Comparison of ENCODE assay signal across 16 mouse cellular contexts in the genomic region with DNA sequence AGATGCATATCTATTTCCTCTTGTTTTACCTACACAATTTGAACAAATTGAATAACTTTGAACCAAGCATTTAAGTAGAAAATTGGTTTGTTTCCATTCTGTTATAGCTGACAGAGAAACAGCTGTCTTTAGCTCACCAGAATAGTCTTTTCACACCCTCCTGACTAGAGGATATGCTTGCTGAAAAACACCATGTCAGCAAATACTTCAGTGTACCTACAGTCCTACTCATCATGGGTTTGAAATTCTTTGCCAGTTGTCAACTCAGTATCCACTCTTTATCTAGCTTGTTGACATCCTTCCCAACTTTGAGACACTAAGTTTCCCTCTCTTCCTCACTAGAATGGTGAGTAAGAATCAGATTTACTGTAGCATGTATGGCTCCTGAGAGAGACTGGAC.
"Had no signal": no experiment of that assay in that cellular context is flagged by ENCODE, and none has a peak within 500 bp of the region (broad histone marks: within the 10 kb centered on the region; RNA-seq: fewer than 3 reads in every experiment).

No protein-coding gene starts in this region.

- H3K4me3 ChIP-seq: neural tube, embryonic 12.5 days; neural tube, embryonic 13.5 days; neural tube, embryonic 15.5 days; stomach, embryonic 15.5 days had no signal

- H3K4me2 ChIP-seq: neural tube, embryonic 12.5 days; neural tube, embryonic 13.5 days; neural tube, embryonic 15.5 days; stomach, embryonic 15.5 days had no signal

- DNase-seq: retina, postnatal 1 day; right cerebral cortex, adult 18-20 months; right cerebral cortex, postnatal 14 days; right cerebral cortex, postnatal 25 days; right cerebral cortex, postnatal 4 days; spleen, adult 18-20 months; thymus, adult 18-20 months; thymus, adult 2 months; thymus, postnatal 14 days; thymus, postnatal 25 days; thymus, postnatal 4 days had no signal

- H3K9ac ChIP-seq: neural tube, embryonic 12.5 days; neural tube, embryonic 13.5 days; neural tube, embryonic 15.5 days; stomach, embryonic 15.5 days had no signal

- H3K27me3 ChIP-seq: neural tube, embryonic 12.5 days; neural tube, embryonic 13.5 days; neural tube, embryonic 15.5 days; stomach, embryonic 15.5 days had no signal

- H3K36me3 ChIP-seq: neural tube, embryonic 12.5 days; neural tube, embryonic 13.5 days; neural tube, embryonic 15.5 days; stomach, embryonic 15.5 days had no signal

- H3K27ac ChIP-seq: neural tube, embryonic 12.5 days; neural tube, embryonic 13.5 days; neural tube, embryonic 15.5 days; stomach, embryonic 15.5 days; stomach, postnatal 0 days had no signal

- H3K9me3 ChIP-seq: neural tube, embryonic 12.5 days; neural tube, embryonic 13.5 days; neural tube, embryonic 15.5 days; stomach, embryonic 15.5 days had no signal

- H3K4me1 ChIP-seq: neural tube, embryonic 12.5 days; neural tube, embryonic 13.5 days; neural tube, embryonic 15.5 days; stomach, embryonic 15.5 days had no signal
